Comparison of ENCODE assay signal across 23 mouse cellular contexts in genomic region chr12:64255016-64255415, GRCm38 (mm10).
"Had no signal": no experiment of that assay in that cellular context is flagged by ENCODE, and none has a peak within 500 bp of the region (broad histone marks: within the 10 kb centered on the region; RNA-seq: fewer than 3 reads in every experiment).

No protein-coding gene starts in this region.

- H3K4me1 ChIP-seq: heart, embryonic 13.5 days; heart, embryonic 15.5 days; hindbrain, embryonic 13.5 days; hindbrain, embryonic 15.5 days; limb, embryonic 13.5 days; limb, embryonic 15.5 days; liver, embryonic 12.5 days had no signal

- H3K36me3 ChIP-seq: heart, embryonic 13.5 days; heart, embryonic 15.5 days; hindbrain, embryonic 13.5 days; hindbrain, embryonic 15.5 days; limb, embryonic 13.5 days; limb, embryonic 15.5 days; liver, embryonic 12.5 days had no signal

- H3K27me3 ChIP-seq: heart, embryonic 13.5 days; heart, embryonic 15.5 days; hindbrain, embryonic 13.5 days; hindbrain, embryonic 15.5 days; limb, embryonic 13.5 days; limb, embryonic 15.5 days; liver, embryonic 12.5 days had no signal

- H3K9ac ChIP-seq: heart, embryonic 13.5 days; heart, embryonic 15.5 days; hindbrain, embryonic 13.5 days; hindbrain, embryonic 15.5 days; limb, embryonic 13.5 days; limb, embryonic 15.5 days; liver, embryonic 12.5 days; liver, embryonic 14.5 days had no signal

- H3K9me3 ChIP-seq: heart, embryonic 13.5 days; heart, embryonic 15.5 days; hindbrain, embryonic 13.5 days; hindbrain, embryonic 15.5 days; limb, embryonic 13.5 days; limb, embryonic 15.5 days; liver, embryonic 12.5 days had no signal

- H3K4me2 ChIP-seq: heart, embryonic 11.5 days; heart, embryonic 13.5 days; heart, embryonic 15.5 days; hindbrain, embryonic 13.5 days; hindbrain, embryonic 15.5 days; limb, embryonic 13.5 days; limb, embryonic 15.5 days; liver, embryonic 12.5 days had no signal

- H3K27ac ChIP-seq: heart, adult 2 months; heart, embryonic 13.5 days; heart, embryonic 15.5 days; hindbrain, embryonic 13.5 days; hindbrain, embryonic 15.5 days; hindbrain, postnatal 0 days; limb, embryonic 13.5 days; limb, embryonic 15.5 days; liver, embryonic 12.5 days; liver, embryonic 14.5 days had no signal

- H3K4me3 ChIP-seq: heart, adult 2 months; heart, embryonic 13.5 days; heart, embryonic 15.5 days; hindbrain, embryonic 13.5 days; hindbrain, embryonic 15.5 days; limb, embryonic 13.5 days; limb, embryonic 15.5 days; liver, embryonic 12.5 days had no signal

- ATAC-seq: hindbrain, postnatal 0 days; intestine, embryonic 16.5 days; liver, embryonic 12.5 days had no signal

- DNase-seq: gastrocnemius, postnatal 14 days; gastrocnemius, postnatal 36 days; heart, adult 11 months; heart, adult 2 months; heart, postnatal 14 days; heart, postnatal 36 days; kidney, adult 11 months; kidney, adult 9 months; kidney, postnatal 14 days; layer of hippocampus, adult 9-11 months; layer of hippocampus, postnatal 36 days; left cerebral cortex, postnatal 4 days had no signal
